Mouse (Mus musculus) heart, embryonic 11.5 days (tissue): Measurements from ENCODE around the gene Slc7a11. TPM values are rescaled to one million over a fixed set of nuclear protein-coding genes. Genes with fewer than 3 reads are reported as not detected.

Experiments
- ATAC-seq: fragments of 200-750 bp; cut with Nextera tagmentation; replicated peaks from 2 replicates; pipeline ENCODE4 v1.8.0; 2017; ENCODE audit warnings: moderate library complexity; ENCODE audit not compliant: insufficient number of reproducible peaks, low FRiP score, low TSS enrichment
- H3K27ac ChIP-seq: fragments of 300-500 bp; sonication (generic); 2 replicates; pipeline ENCODE4 v1.5.1; 2014; ENCODE audit warnings: mild to moderate bottlenecking, low read depth, low read length
- H3K27me3 ChIP-seq: fragments of 300-500 bp; sonication (generic); 2 replicates; pipeline ENCODE4 v1.6.1; 2014; ENCODE audit warnings: mild to moderate bottlenecking, low read length, mixed read lengths; ENCODE audit not compliant: control insufficient read depth, insufficient read depth
- H3K36me3 ChIP-seq: fragments of 300-500 bp; sonication (generic); 2 replicates; pipeline ENCODE4 v1.6.1; 2014; ENCODE audit warnings: mild to moderate bottlenecking, low read length, moderate library complexity, mixed read lengths; ENCODE audit not compliant: control insufficient read depth, insufficient read depth
- H3K4me1 ChIP-seq: fragments of 300-500 bp; sonication (generic); 2 replicates; pipeline ENCODE4 v1.6.1; 2014; ENCODE audit warnings: low read length; ENCODE audit not compliant: control insufficient read depth, insufficient read depth
- H3K4me2 ChIP-seq: fragments of 300-500 bp; sonication (generic); 2 replicates; pipeline ENCODE4 v1.6.1; 2014; ENCODE audit warnings: mild to moderate bottlenecking, moderate library complexity
- H3K4me3 ChIP-seq: fragments of 300-500 bp; sonication (generic); 2 replicates; pipeline ENCODE4 v1.5.1; 2014; ENCODE audit warnings: low read depth, low read length
- H3K9ac ChIP-seq: fragments of 300-500 bp; sonication (generic); 2 replicates; pipeline ENCODE4 v1.6.1; 2014; ENCODE audit warnings: mild to moderate bottlenecking, low read depth, low read length, moderate library complexity
- H3K9me3 ChIP-seq: fragments of 300-500 bp; sonication (generic); replicated peaks from 2 replicates; pipeline ENCODE4 v1.6.1; 2016; ENCODE audit warnings: low read length; ENCODE audit not compliant: control insufficient read depth
- WGBS: fragments of 180-500 bp; shearing (Covaris S2); extraction: QIAGEN DNeasy Blood & Tissue Kit; methylation state at CpG from one replicate; pipeline ENCODE4 v1.1.7; 2014; ENCODE audit not compliant: insufficient replicate concordance; 5-methylcytosine and 5-hydroxymethylcytosine counted together
- polyA plus RNA-seq: library from polyadenylated mRNA; unstranded; fragments of >200 nt; fragmentation: Nextera tagmentation; extraction: Ambion mirVana; gene quantifications from 2 replicates; pipeline ENCODE4 v1.2.1, GENCODE M21; 2014

Slc7a11 gene
- polyA plus RNA-seq, 1 experiment from 2014 or later, result 0.06 TPM

DNA sequence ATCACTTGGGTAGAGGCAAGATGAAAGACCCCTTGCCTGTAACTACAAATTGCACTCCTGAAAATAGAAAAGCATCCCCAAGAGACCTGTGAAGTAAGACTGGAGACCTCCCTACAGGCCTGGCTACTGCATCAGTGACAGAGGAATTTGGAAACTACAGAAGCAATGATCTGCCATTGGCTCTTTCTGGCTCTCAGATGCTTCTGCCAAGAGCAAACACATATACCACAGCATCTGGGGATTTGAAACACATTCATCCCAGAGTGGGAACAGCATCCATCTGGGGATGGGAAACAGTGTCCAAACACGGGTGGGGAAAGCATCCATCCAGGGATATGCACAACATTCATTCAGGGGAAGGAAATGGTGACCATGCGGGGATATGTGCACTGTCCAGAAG is 313.1 kb downstream of the Slc7a11 start:
- ATAC-seq, result no peak
- Histone ChIP-seq H3K9ac (no peak overlapping the region), H3K27ac (no peak overlapping the region), H3K27me3 (no peaks in the 10 kb centered on the region), H3K9me3 (no peaks in the 10 kb centered on the region), H3K36me3 (no peaks in the 10 kb centered on the region), H3K4me2 (no peak overlapping the region), H3K4me1 (no peaks in the 10 kb centered on the region), H3K4me3 (no peak overlapping the region)
- WGBS, result 87% methylated on average over 2 of the region's 2 CpGs

DNA sequence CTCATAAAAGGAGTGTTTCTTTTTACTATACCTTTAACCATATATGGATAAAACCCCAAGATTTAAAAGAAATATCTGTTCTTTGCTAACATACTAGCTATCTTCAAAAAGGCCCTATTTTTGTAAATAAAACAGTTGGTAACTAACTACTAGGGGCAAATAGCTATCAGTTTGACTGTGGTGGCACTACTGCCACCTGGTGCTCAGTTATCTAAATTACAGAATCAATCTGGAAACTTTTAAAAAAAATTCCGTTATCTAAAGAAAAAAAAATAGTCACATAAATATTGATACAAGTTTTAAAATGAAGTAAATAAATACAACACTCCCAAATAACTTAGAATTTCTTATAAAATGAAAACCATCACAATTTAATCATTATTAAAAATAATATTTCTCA is 322.4 kb downstream of the Slc7a11 start:
- Histone ChIP-seq H3K4me3 (no peak overlapping the region), H3K9ac (no peak overlapping the region)
- 55% methylated on average over 1 of the region's 1 CpGs for WGBS

DNA sequence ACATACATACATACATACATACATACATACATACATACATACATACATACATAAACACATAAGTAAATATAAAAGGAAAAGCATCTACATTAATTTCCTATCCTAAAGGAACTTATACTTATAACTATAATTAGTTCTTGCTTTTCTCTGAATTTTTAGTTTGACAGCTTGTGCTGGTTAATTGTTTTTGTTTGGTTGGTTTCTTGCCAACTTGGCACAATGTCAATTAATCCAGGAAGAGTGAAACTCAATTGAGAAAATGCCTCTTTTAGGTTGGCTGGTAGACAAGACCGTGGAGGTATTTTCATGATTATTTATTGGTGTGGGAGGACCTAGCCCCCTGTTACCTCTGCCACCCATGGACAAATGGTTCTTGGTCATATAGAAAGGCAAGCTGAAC is 327.1 kb downstream of the Slc7a11 start:
- H3K9me3 ChIP-seq, result no peaks in the 10 kb centered on the region
- H3K4me1 ChIP-seq, result no peaks in the 10 kb centered on the region
- no peak overlapping the region for H3K27ac ChIP-seq
- no peaks in the 10 kb centered on the region for H3K27me3 ChIP-seq
- H3K4me3 ChIP-seq, result no peak overlapping the region
- no peak overlapping the region for H3K9ac ChIP-seq
- WGBS, result 75% methylated on average over 1 of the region's 1 CpGs
- ATAC-seq, result no peak
- no peaks in the 10 kb centered on the region for H3K36me3 ChIP-seq
- no peak overlapping the region for H3K4me2 ChIP-seq

More for the DNA sequence above, 322.4 kb downstream of the Slc7a11 start:
- no peaks in the 10 kb centered on the region for H3K9me3 ChIP-seq
- no peak overlapping the region for H3K4me2 ChIP-seq
- H3K27me3 ChIP-seq, result no peaks in the 10 kb centered on the region
- no peak for ATAC-seq
- no peak overlapping the region for H3K27ac ChIP-seq
- H3K36me3 ChIP-seq, result no peaks in the 10 kb centered on the region
- H3K4me1 ChIP-seq, result no peaks in the 10 kb centered on the region

DNA sequence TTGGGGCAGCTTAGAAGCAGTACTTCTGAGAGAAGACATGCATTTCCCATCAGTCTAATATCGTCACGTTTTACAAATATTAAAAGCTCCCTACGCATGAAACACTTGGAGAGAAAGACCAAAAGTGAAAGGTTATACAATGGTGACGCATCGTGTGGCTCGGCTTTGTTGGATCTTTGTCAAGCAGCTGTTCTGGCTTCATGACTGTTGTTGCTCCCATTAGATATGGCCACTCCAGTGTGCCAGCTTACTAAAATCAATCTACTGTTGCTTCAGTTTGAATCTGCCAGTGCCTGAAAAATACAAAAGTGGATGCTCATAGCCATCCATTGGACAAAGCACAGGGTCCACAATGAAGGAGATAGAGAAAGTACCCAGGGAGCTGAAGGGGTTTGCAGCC is 337.9 kb downstream of the Slc7a11 start:
- no peaks in the 10 kb centered on the region for H3K9me3 ChIP-seq
- no peak for ATAC-seq
- no peak overlapping the region for H3K27ac ChIP-seq
- H3K4me1 ChIP-seq, result no peaks in the 10 kb centered on the region
- no peak overlapping the region for H3K4me2 ChIP-seq
- 82% methylated on average over 6 of the region's 6 CpGs for WGBS
- no peaks in the 10 kb centered on the region for H3K27me3 ChIP-seq
- no peaks in the 10 kb centered on the region for H3K36me3 ChIP-seq
- H3K9ac ChIP-seq, result no peak overlapping the region
- no peak overlapping the region for H3K4me3 ChIP-seq

DNA sequence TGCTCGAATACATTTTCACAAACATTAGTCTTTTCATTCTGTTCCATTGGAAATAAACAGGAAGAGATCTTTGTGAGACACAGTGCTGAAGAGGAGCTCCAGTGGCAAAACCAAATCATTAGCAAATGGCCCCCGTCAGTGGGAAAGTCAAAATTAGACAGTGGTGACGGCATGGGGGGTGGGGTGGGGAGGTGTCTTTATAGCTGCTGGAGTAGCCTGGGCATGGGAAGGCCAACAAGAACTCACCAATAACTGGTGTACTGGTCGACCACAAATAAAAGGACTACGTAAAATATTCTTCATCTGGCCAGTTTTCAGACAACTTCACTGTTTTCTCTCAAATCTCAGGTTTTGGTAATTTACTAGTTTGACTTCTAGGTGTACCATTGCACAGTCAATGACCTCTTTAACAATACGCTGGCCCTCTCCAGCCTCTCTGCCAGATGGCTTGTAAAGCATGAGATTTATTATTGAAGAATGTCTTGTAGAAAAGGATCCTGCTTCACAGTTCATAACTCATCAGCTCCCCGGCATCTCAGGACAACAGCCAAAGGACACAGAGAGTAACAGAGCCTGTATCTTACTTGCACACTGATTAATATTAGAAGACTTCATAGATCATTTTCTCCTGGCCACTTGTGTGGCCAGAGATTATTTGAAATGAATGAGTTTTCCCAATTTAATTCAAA is 348.9 kb downstream of the Slc7a11 start:
- Histone ChIP-seq H3K27me3 (no peaks in the 10 kb centered on the region), H3K36me3 (no peaks in the 10 kb centered on the region), H3K4me3 (no peak overlapping the region), H3K4me1 (no peaks in the 10 kb centered on the region), H3K9me3 (no peaks in the 10 kb centered on the region), H3K9ac (no peak overlapping the region), H3K27ac (no peak overlapping the region), H3K4me2 (no peak overlapping the region)
- no peak for ATAC-seq
- 76% methylated on average over 7 of the region's 7 CpGs for WGBS

DNA sequence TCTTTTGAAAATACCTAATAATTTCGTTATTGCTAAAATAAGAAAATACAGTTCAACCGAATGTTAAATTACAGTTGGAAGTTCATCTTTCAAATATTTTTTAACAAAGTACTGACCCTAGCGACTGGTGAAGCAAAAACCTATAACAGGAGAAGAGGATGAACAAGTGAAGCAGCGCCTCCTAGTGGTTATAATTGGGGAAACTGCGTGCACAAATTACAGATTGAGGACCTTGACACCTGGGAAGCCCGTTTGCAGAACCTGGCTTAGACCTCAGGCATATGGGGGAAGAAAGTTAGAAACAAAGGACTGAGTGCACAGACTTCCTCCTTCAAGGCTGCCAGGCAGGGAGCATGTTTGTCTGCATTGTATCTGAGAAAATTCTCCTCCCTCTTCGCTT is 366.4 kb downstream of the Slc7a11 start:
- Histone ChIP-seq H3K4me2 (no peak overlapping the region), H3K4me3 (no peak overlapping the region), H3K9me3 (no peaks in the 10 kb centered on the region), H3K4me1 (no peaks in the 10 kb centered on the region), H3K9ac (no peak overlapping the region), H3K27ac (no peak overlapping the region), H3K27me3 (no peaks in the 10 kb centered on the region), H3K36me3 (no peaks in the 10 kb centered on the region)
- 18% methylated on average over 7 of the region's 7 CpGs for WGBS
- ATAC-seq, result no peak

DNA sequence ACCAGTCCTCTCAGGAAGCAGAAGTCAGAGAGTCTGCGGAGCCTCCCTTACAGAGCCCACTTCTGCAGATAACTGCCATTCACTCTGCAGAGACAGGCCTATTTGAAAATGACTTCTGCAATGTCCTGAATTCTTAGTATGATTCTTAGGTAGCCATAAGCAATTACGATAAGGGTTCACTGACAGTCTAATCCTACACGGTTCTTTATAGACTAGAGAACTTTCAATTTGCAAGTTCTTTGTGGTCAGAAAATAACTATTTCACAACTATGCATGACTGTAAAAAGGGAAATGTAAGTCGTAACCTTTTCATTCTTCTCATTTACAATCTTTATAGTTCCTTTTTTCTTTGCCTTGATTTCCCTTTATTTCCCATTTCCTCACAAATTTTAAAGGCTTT is 380.0 kb downstream of the Slc7a11 start:
- ATAC-seq, result no peak
- Histone ChIP-seq H3K9me3 (no peaks in the 10 kb centered on the region), H3K27ac (no peak overlapping the region), H3K36me3 (no peaks in the 10 kb centered on the region), H3K27me3 (no peaks in the 10 kb centered on the region), H3K4me2 (no peak overlapping the region), H3K9ac (no peak overlapping the region), H3K4me3 (no peak overlapping the region), H3K4me1 (no peaks in the 10 kb centered on the region)
- 84% methylated on average over 4 of the region's 4 CpGs for WGBS

DNA sequence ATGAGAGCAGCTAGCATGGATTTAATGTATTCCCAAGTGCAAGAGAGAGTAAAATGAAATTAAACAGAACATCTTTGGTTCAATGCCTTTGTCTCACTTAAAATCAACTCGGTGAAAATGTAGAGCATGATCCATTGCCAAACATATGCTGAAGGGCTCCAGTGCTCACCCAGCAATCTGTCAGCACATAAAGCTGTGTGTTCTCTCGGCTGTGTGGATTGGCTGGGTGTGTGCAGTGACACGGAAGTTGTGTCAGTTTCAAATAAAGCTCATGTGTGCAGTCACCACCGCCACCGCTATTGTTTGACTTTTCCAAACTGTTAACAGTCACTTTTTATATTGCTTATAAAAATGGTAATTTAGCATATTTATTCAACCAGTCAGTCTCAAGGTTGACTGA is 398.7 kb downstream of the Slc7a11 start:
- 68% methylated on average over 5 of the region's 5 CpGs for WGBS
- no peak overlapping the region for H3K4me3 ChIP-seq
- no peak for ATAC-seq

DNA sequence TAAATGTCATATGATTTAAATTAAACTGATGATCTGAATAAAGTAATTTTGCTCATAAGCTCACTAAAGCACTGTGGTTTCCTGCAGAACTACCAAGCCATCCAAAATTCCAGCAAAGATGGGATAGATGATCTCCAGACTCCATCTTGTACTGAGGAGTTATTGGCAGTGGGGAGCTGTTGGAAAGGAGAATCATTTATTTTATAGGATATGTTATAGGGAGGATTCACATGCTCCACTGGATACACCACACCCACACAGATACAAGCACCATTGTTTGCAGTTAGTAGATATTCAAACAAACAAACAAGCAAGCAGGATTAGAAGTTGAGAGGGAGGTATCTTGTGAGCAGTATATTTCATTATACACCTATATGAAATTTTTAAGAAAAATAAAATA is 399.3 kb downstream of the Slc7a11 start:
- no peaks in the 10 kb centered on the region for H3K36me3 ChIP-seq
- H3K27me3 ChIP-seq, result no peaks in the 10 kb centered on the region
- H3K9me3 ChIP-seq, result no peaks in the 10 kb centered on the region
- H3K27ac ChIP-seq, result no peak overlapping the region
- ATAC-seq, result no peak
- no peak overlapping the region for H3K9ac ChIP-seq
- no peak overlapping the region for H3K4me2 ChIP-seq
- no peaks in the 10 kb centered on the region for H3K4me1 ChIP-seq
- no peak overlapping the region for H3K4me3 ChIP-seq

More for the DNA sequence above, 398.7 kb downstream of the Slc7a11 start:
- H3K27ac ChIP-seq, result no peak overlapping the region
- no peak overlapping the region for H3K9ac ChIP-seq
- no peaks in the 10 kb centered on the region for H3K27me3 ChIP-seq
- no peaks in the 10 kb centered on the region for H3K9me3 ChIP-seq
- no peaks in the 10 kb centered on the region for H3K4me1 ChIP-seq
- H3K36me3 ChIP-seq, result no peaks in the 10 kb centered on the region
- H3K4me2 ChIP-seq, result no peak overlapping the region
